ENCODE assay signal across 20 mouse cellular contexts in the genomic region with DNA sequence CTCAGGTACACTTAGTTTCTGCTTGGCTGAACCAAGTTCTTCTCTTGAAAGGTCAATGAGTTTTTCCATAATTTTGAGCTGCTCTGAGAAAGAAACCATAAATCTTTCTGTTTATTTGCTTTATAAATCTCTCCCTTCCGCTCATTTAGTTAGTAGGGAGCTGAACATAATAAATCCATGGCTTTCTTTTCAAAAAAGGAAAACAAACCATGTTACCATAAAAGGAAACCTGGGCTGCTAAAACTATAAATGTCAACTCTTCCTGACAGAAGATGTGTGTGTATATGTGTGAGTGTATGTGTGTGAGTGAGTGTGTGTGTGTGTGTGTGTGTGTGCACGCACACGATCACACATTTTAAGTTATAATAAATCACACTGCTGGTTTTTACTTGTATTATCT.
"Had no signal": no experiment of that assay in that cellular context is flagged by ENCODE, and none has a peak within 500 bp of the region (broad histone marks: within the 10 kb centered on the region; RNA-seq: fewer than 3 reads in every experiment).

No protein-coding gene starts in this region.

- H3K36me3 ChIP-seq: lung, embryonic 15.5 days; midbrain, embryonic 10.5 days; midbrain, embryonic 12.5 days; neural tube, embryonic 13.5 days; neural tube, embryonic 15.5 days had no signal

- H3K9ac ChIP-seq: lung, embryonic 15.5 days; midbrain, embryonic 12.5 days; neural tube, embryonic 13.5 days; neural tube, embryonic 15.5 days had no signal

- H3K4me2 ChIP-seq: lung, embryonic 15.5 days; midbrain, embryonic 12.5 days; neural tube, embryonic 13.5 days; neural tube, embryonic 15.5 days had no signal

- H3K27me3 ChIP-seq: lung, embryonic 15.5 days; midbrain, embryonic 12.5 days; neural tube, embryonic 13.5 days; neural tube, embryonic 15.5 days had no signal

- DNase-seq: lung, adult 18-20 months; lung, postnatal 14 days; lung, postnatal 36 days; midbrain, embryonic 14.5 days; retina, postnatal 1 day; right cerebral cortex, adult 18-20 months; right cerebral cortex, postnatal 25 days; right cerebral cortex, postnatal 4 days; spleen, adult 18-20 months; thymus, adult 18-20 months; thymus, postnatal 14 days; thymus, postnatal 36 days had no signal

- H3K4me3 ChIP-seq: lung, embryonic 15.5 days; midbrain, embryonic 10.5 days; midbrain, embryonic 12.5 days; myocyte; neural tube, embryonic 13.5 days; neural tube, embryonic 15.5 days had no signal

- H3K27ac ChIP-seq: lung, embryonic 15.5 days; midbrain, embryonic 10.5 days; midbrain, embryonic 12.5 days; neural tube, embryonic 13.5 days; neural tube, embryonic 15.5 days had no signal

- H3K4me1 ChIP-seq: lung, embryonic 15.5 days; midbrain, embryonic 10.5 days; midbrain, embryonic 12.5 days; neural tube, embryonic 13.5 days; neural tube, embryonic 15.5 days had no signal

- H3K9me3 ChIP-seq: lung, embryonic 15.5 days; midbrain, embryonic 10.5 days; midbrain, embryonic 12.5 days; neural tube, embryonic 13.5 days; neural tube, embryonic 15.5 days had no signal

- ATAC-seq: lung, postnatal 0 days; midbrain, embryonic 16.5 days had no signal
